19 mouse cellular contexts compared by ENCODE assay signal in the genomic region with DNA sequence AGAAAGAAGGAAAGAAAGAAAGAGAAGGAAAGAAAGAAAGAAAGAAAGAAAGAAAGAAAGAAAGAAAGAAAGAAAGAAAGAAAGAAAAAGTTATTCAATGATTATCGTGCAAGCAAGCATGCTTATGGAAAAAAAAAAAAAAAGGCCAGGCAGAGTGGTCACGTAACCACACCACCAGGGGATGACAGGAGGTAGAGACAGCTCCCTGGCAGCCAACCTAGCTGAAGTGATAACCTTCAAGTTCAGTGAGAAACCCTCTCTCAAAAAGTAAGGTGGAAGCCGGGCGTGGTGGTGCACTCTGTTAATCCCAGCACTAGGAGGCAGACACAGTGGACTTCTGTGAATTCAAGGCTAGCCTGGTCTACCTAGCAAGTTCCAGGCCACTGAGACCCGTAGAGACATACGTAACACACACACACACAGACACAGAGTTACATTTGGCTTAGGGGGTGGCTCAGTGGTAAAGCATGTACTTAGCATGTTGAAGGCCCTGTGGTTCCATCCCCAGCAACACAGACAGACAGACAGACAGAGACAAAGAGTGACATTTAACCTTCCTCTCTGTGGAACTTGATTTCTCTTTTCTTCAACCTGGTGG. TPM values are rescaled to one million over a fixed set of nuclear protein-coding genes. Genes with fewer than 3 reads are reported as not detected.
DNase-seq lines count a peak whose midpoint lies in the region; ATAC-seq and TF ChIP-seq lines count a peak whose summit lies in the region.
"Had no signal": no experiment of that assay in that cellular context is flagged by ENCODE, and none has a peak within 500 bp of the region (broad histone marks: within the 10 kb centered on the region; RNA-seq: fewer than 3 reads in every experiment).

No protein-coding gene starts in this region.

- no peaks in the 10 kb centered on the region for H3K27me3 ChIP-seq in liver, embryonic 14.5 days (ENCODE audit: control insufficient read depth, insufficient read depth, low read length)
- no peaks in the 10 kb centered on the region for H3K27me3 ChIP-seq in midbrain, postnatal 0 days (ENCODE audit: insufficient read depth, low read length)
- H3K27me3 ChIP-seq in kidney, adult 2 months (replicated peaks; ENCODE audit: control insufficient read depth, insufficient read depth, low read length): no peaks in the 10 kb centered on the region
- H3K27me3 ChIP-seq: forebrain, embryonic 13.5 days; limb, embryonic 13.5 days had no signal

- no peaks in the 10 kb centered on the region for H3K9me3 ChIP-seq in liver, embryonic 14.5 days (ENCODE audit: control insufficient read depth, low read length)
- no peaks in the 10 kb centered on the region for H3K9me3 ChIP-seq in midbrain, postnatal 0 days (ENCODE audit: low read length)
- H3K9me3 ChIP-seq: forebrain, embryonic 13.5 days; limb, embryonic 13.5 days; midbrain, embryonic 10.5 days had no signal

- H3K27ac ChIP-seq in liver, embryonic 14.5 days: no peak overlapping the region
- H3K27ac ChIP-seq in midbrain, postnatal 0 days (ENCODE audit: low read depth, low read length): no peak overlapping the region
- H3K27ac ChIP-seq in kidney, adult 2 months (ENCODE audit: insufficient read depth, low read depth, low read length): no peak overlapping the region
- H3K27ac ChIP-seq: forebrain, embryonic 13.5 days; limb, embryonic 13.5 days; midbrain, embryonic 10.5 days had no signal

- H3K4me2 ChIP-seq in liver, embryonic 14.5 days (ENCODE audit: low read depth): no peak overlapping the region
- H3K4me2 ChIP-seq in midbrain, postnatal 0 days (ENCODE audit: low read depth, low read length, poor library complexity, severe bottlenecking): no peak overlapping the region
- H3K4me2 ChIP-seq: forebrain, embryonic 13.5 days; limb, embryonic 13.5 days had no signal

- peak; percentile 67 to 73 for DNase-seq in heart, postnatal 10 days
- no peak for DNase-seq in heart, adult 8-10 months (ENCODE audit: low spot score)
- DNase-seq in liver, embryonic 14.5 days (ENCODE audit: low read depth in 3 of 3, low spot score in 3 of 3): no peak
- no peak for DNase-seq in midbrain, postnatal 0 days (ENCODE audit: low spot score)
- DNase-seq in kidney, postnatal 25 days: no peak
- no peak for DNase-seq in kidney, adult 2 months
- DNase-seq: adrenal gland, postnatal 10 days; cerebellum, postnatal 14 days; heart, adult 18-20 months; lung, postnatal 10 days had no signal

- H3K9ac ChIP-seq in liver, embryonic 14.5 days (replicated peaks): peak overlapping the region; percentile 23
- H3K9ac ChIP-seq in midbrain, postnatal 0 days (replicated peaks; ENCODE audit: low read length, poor library complexity, severe bottlenecking): no peak overlapping the region
- H3K9ac ChIP-seq: forebrain, embryonic 13.5 days; limb, embryonic 13.5 days had no signal

- no peaks in the 10 kb centered on the region; the same call in 1 of the 2 replicates for H3K36me3 ChIP-seq in liver, embryonic 14.5 days (replicated peaks; ENCODE audit: control insufficient read depth, insufficient read depth, low read depth)
- no peaks in the 10 kb centered on the region for H3K36me3 ChIP-seq in midbrain, postnatal 0 days (ENCODE audit: insufficient read depth, low read length)
- no peaks in the 10 kb centered on the region for H3K36me3 ChIP-seq in kidney, adult 2 months (ENCODE audit: control insufficient read depth, insufficient read depth, low read length)

- ATAC-seq in CD4-positive, CD25-positive, alpha-beta regulatory T cell, adult 4 months: peak; percentile 34
- ATAC-seq in liver, embryonic 14.5 days (ENCODE audit: insufficient read depth): no peak
- ATAC-seq in neutrophil, adult 5-6 weeks (ENCODE audit: extremely low read depth, insufficient number of reproducible peaks, low FRiP score, poor library complexity, severe bottlenecking): peak; percentile 3; the same call in 1 of the 2 replicates
- no peak for ATAC-seq in midbrain, postnatal 0 days (ENCODE audit: low FRiP score)
- ATAC-seq: forebrain, embryonic 13.5 days had no signal

- intact Hi-C loops in heart, postnatal 10 days (cut with DNase I): no loop called here

- no peak overlapping the region for H3K4me3 ChIP-seq in liver, embryonic 14.5 days (ENCODE audit: insufficient read depth in 1 of 2, low read depth in 2 of 2, low read length in 2 of 2)
- no peak overlapping the region for H3K4me3 ChIP-seq in midbrain, postnatal 0 days (ENCODE audit: low read depth, low read length)
- H3K4me3 ChIP-seq in kidney, adult 2 months (ENCODE audit: insufficient read depth, low read depth, low read length): no peak overlapping the region
- H3K4me3 ChIP-seq: forebrain, embryonic 13.5 days; limb, embryonic 13.5 days; midbrain, embryonic 10.5 days had no signal

- H3K4me1 ChIP-seq in liver, embryonic 14.5 days (replicated peaks; ENCODE audit: control insufficient read depth in 2 of 2, insufficient read depth in 2 of 2, low read length in 1 of 2): peaks cover 21 to 22% of the 10 kb centered on the region in 2 experiments
- no peaks in the 10 kb centered on the region for H3K4me1 ChIP-seq in midbrain, postnatal 0 days (ENCODE audit: insufficient read depth, low read length)
- H3K4me1 ChIP-seq in kidney, adult 2 months (ENCODE audit: control insufficient read depth, insufficient read depth, low read length): no peaks in the 10 kb centered on the region
- H3K4me1 ChIP-seq: forebrain, embryonic 13.5 days; limb, embryonic 13.5 days had no signal

- TF ChIP-seq POLR2A in kidney, adult 2 months (IDR thresholded peaks at IDR 0.05; ENCODE audit: low read depth, low read length): no peak

- 52% methylated on average over 6 of the region's 6 CpGs for WGBS in liver, embryonic 14.5 days (ENCODE audit: insufficient replicate concordance)
- WGBS in midbrain, postnatal 0 days: 80% methylated on average over 6 of the region's 6 CpGs
- WGBS in kidney, adult 2 months: 88% methylated on average over 6 of the region's 6 CpGs

- TF ChIP-seq CTCF in liver, embryonic 14.5 days (IDR thresholded peaks at IDR 0.05; ENCODE audit: low read depth): peak; percentile 17; the same call in 1 of the 2 replicates
- TF ChIP-seq CTCF in midbrain, postnatal 0 days (IDR thresholded peaks at IDR 0.05): no peak
- TF ChIP-seq CTCF in kidney, adult 2 months (conservative IDR thresholded peaks at IDR 0.05; ENCODE audit: insufficient read depth, insufficient read length, low read depth, low read length): no peak

- TF ChIP-seq EP300 in liver, embryonic 14.5 days (IDR thresholded peaks at IDR 0.05; ENCODE audit: low read depth): no peak

RNA-seq across cellular contexts. Expression of gene Phb2, which starts 10.8 kb away (rescaled TPM):
- total RNA-seq in heart, postnatal 10 days (2021): 100 to 1,000 TPM; 394 to 399 TPM
- total RNA-seq in heart, adult 8-10 months (2022): 100 to 1,000 TPM; 251 to 296 (median 279) TPM
- polyA plus RNA-seq in CD4-positive, CD25-positive, alpha-beta regulatory T cell, adult 4 months (2017; shearing (Covaris generic)): 10 to 100 TPM; 56.1 to 59.9 TPM
- 101 and 124 TPM in 2 replicates for polyA plus RNA-seq in liver, embryonic 14.5 days (2012; rRNA removed)
- polyA plus RNA-seq in liver, embryonic 14.5 days (2014; fragmentation: Nextera tagmentation; extraction: Ambion mirVana): 210 and 240 TPM in 2 replicates
- 110 and 117 TPM in 2 replicates for total RNA-seq in neutrophil, adult 5-6 weeks (2017)
- total RNA-seq in midbrain, postnatal 0 days (2014; rRNA removed): 197 and 230 TPM in 2 replicates
- 265 and 269 TPM in 2 replicates for polyA plus RNA-seq in midbrain, postnatal 0 days (2015; fragmentation: Nextera tagmentation; extraction: Ambion mirVana)
- 181 and 193 TPM in 2 replicates for polyA plus RNA-seq in kidney, adult 2 months (2012; rRNA removed)

RNA-seq across cellular contexts. Expression of gene Emg1, which starts 11.0 kb away (rescaled TPM):
- total RNA-seq in heart, postnatal 10 days (2021): 10 to 100 TPM; 64.2 to 66.4 TPM
- total RNA-seq in heart, adult 8-10 months (2022): 10 to 100 TPM; 64.4 to 81.5 (median 73.0) TPM
- 100 to 1,000 TPM; 465 to 483 TPM for polyA plus RNA-seq in CD4-positive, CD25-positive, alpha-beta regulatory T cell, adult 4 months (2017; shearing (Covaris generic))
- polyA plus RNA-seq in liver, embryonic 14.5 days (2012; rRNA removed): 91.1 and 103 TPM in 2 replicates
- 147 and 162 TPM in 2 replicates for polyA plus RNA-seq in liver, embryonic 14.5 days (2014; fragmentation: Nextera tagmentation; extraction: Ambion mirVana)
- 89.3 and 107 TPM in 2 replicates for total RNA-seq in neutrophil, adult 5-6 weeks (2017)
- 75.6 and 99.9 TPM in 2 replicates for total RNA-seq in midbrain, postnatal 0 days (2014; rRNA removed)
- 87.2 and 89.8 TPM in 2 replicates for polyA plus RNA-seq in midbrain, postnatal 0 days (2015; fragmentation: Nextera tagmentation; extraction: Ambion mirVana)
- 50.5 and 67.4 TPM in 2 replicates for polyA plus RNA-seq in kidney, adult 2 months (2012; rRNA removed)

RNA-seq across cellular contexts. Expression of gene Ptpn6, which starts 15.5 kb away (rescaled TPM):
- total RNA-seq in heart, postnatal 10 days (2021): 1 to 10 TPM; 5.0 to 6.0 TPM
- total RNA-seq in heart, adult 8-10 months (2022): 1 to 10 TPM; 2.0 to 5.7 (median 3.1) TPM
- polyA plus RNA-seq in CD4-positive, CD25-positive, alpha-beta regulatory T cell, adult 4 months (2017; shearing (Covaris generic)): 100 to 1,000 TPM; 187 to 310 TPM
- polyA plus RNA-seq in liver, embryonic 14.5 days (2012; rRNA removed): 14.3 and 17.9 TPM in 2 replicates
- polyA plus RNA-seq in liver, embryonic 14.5 days (2014; fragmentation: Nextera tagmentation; extraction: Ambion mirVana): 26.6 and 28.4 TPM in 2 replicates
- 1,943 and 2,202 TPM in 2 replicates for total RNA-seq in neutrophil, adult 5-6 weeks (2017)
- total RNA-seq in midbrain, postnatal 0 days (2014; rRNA removed): 2.3 and 3.4 TPM in 2 replicates
- polyA plus RNA-seq in midbrain, postnatal 0 days (2015; fragmentation: Nextera tagmentation; extraction: Ambion mirVana): 3.2 and 4.0 TPM in 2 replicates
- polyA plus RNA-seq in kidney, adult 2 months (2012; rRNA removed): 21.5 and 31.7 TPM in 2 replicates

RNA-seq across cellular contexts. Expression of gene Grcc10, which starts 18.2 kb away (rescaled TPM):
- total RNA-seq in heart, postnatal 10 days (2021): 100 to 1,000 TPM; 322 to 335 TPM
- 100 to 1,000 TPM; 286 to 318 (median 310) TPM for total RNA-seq in heart, adult 8-10 months (2022)
- polyA plus RNA-seq in CD4-positive, CD25-positive, alpha-beta regulatory T cell, adult 4 months (2017; shearing (Covaris generic)): 100 to 1,000 TPM; 509 to 554 TPM
- 27.9 and 50.2 TPM in 2 replicates for polyA plus RNA-seq in liver, embryonic 14.5 days (2012; rRNA removed)
- 74.0 and 80.0 TPM in 2 replicates for polyA plus RNA-seq in liver, embryonic 14.5 days (2014; fragmentation: Nextera tagmentation; extraction: Ambion mirVana)
- 161 and 171 TPM in 2 replicates for total RNA-seq in neutrophil, adult 5-6 weeks (2017)
- total RNA-seq in midbrain, postnatal 0 days (2014; rRNA removed): 244 and 246 TPM in 2 replicates
- 710 and 723 TPM in 2 replicates for polyA plus RNA-seq in midbrain, postnatal 0 days (2015; fragmentation: Nextera tagmentation; extraction: Ambion mirVana)
- 387 and 474 TPM in 2 replicates for polyA plus RNA-seq in kidney, adult 2 months (2012; rRNA removed)

RNA-seq across cellular contexts. Expression of gene Gm45234, which starts 32.8 kb away (rescaled TPM):
- total RNA-seq in heart, postnatal 10 days (2021): under 1 TPM in 1 of 2 experiments, not detected in 1; 0.98 TPM
- under 1 TPM in 1 of 4 experiments, not detected in 3; 0.41 TPM for total RNA-seq in heart, adult 8-10 months (2022)
- polyA plus RNA-seq in CD4-positive, CD25-positive, alpha-beta regulatory T cell, adult 4 months (2017; shearing (Covaris generic)): under 1 TPM in 1 of 2 experiments, not detected in 1; 0.36 TPM
- 0.37 TPM in 1 of 2 replicates, not detected in the other for polyA plus RNA-seq in liver, embryonic 14.5 days (2012; rRNA removed)
- not detected in 2 replicates for polyA plus RNA-seq in liver, embryonic 14.5 days (2014; fragmentation: Nextera tagmentation; extraction: Ambion mirVana)
- total RNA-seq in neutrophil, adult 5-6 weeks (2017): 0.74 TPM in 1 of 2 replicates, not detected in the other
- not detected in 2 replicates for total RNA-seq in midbrain, postnatal 0 days (2014; rRNA removed)
- not detected in 2 replicates for polyA plus RNA-seq in midbrain, postnatal 0 days (2015; fragmentation: Nextera tagmentation; extraction: Ambion mirVana)
- not detected in 2 replicates for polyA plus RNA-seq in kidney, adult 2 months (2012; rRNA removed)
- total RNA-seq: gastrocnemius, adult 18-20 months; heart, adult 18-20 months; hematopoietic stem cell, adult 5-6 weeks; MEL had no signal
- polyA plus RNA-seq: forebrain, embryonic 13.5 days; kidney, embryonic 14.5 days; limb, embryonic 13.5 days; midbrain, embryonic 10.5 days had no signal

Comparison
In these comparisons a context has a peak if more than half of its experiments do, and no peak if none do; other contexts are left out.
1. DNase-seq: peak in heart, postnatal 10 days (2 of 2); none in heart, adult 8-10 months (single experiment), liver, embryonic 14.5 days (0 of 3), midbrain, postnatal 0 days (single experiment), kidney, postnatal 25 days (0 of 2) and kidney, adult 2 months (single experiment).
2. ATAC-seq: peak in CD4-positive, CD25-positive, alpha-beta regulatory T cell, adult 4 months (single experiment) and neutrophil, adult 5-6 weeks (single experiment); none in liver, embryonic 14.5 days (single experiment) and midbrain, postnatal 0 days (single experiment).
3. RNA of gene Ptpn6, which starts 15.5 kb away (total RNA-seq): 1,943 to 2,202 TPM in neutrophil, adult 5-6 weeks; 5.0 to 6.0 TPM in heart, postnatal 10 days, 2.0 to 5.7 TPM in heart, adult 8-10 months and 2.3 to 3.4 TPM in midbrain, postnatal 0 days; every median in the first group is over 100 times any median in the second.